Mouse (Mus musculus): ENCODE measurements at regions not wholly inside any gene's neighbourhood (a gene's known extent, or its start where the extent isn't known, plus 50 kb on each side); places are given as distances from the start of the nearest gene placed in this dataset.
A peak's percentile ranks its signal among the peaks of the same experiment; 100 is the strongest.

- no peak for DNase-seq (ENCODE audit: low spot score)
These were observed 143.1 kb upstream of the Runx1 start for GRCm38 (mm10) chr16:92969036-92969435.

- DNase-seq (ENCODE audit: low spot score), result no peak
These were observed 140.3 kb upstream of the Runx1 start for GRCm38 (mm10) chr16:92966069-92966866.

- no peak for DNase-seq (ENCODE audit: low spot score)
These were observed 139.7 kb upstream of the Runx1 start for GRCm38 (mm10) chr16:92965651-92966050.

- DNase-seq (ENCODE audit: low spot score), result no peak
These were observed 137.6 kb upstream of the Runx1 start for GRCm38 (mm10) chr16:92963582-92963981.

GRCm38 (mm10) chr16:92961361-92961760 lies 135.4 kb upstream of the Runx1 start:
- no peak for DNase-seq (ENCODE audit: low spot score)

- DNase-seq (ENCODE audit: low spot score), result no peak
These were observed 134.8 kb upstream of the Runx1 start for GRCm38 (mm10) chr16:92960740-92961139.

GRCm38 (mm10) chr16:92958967-92959366 lies 133.0 kb upstream of the Runx1 start:
- DNase-seq (ENCODE audit: low spot score), result no peak

GRCm38 (mm10) chr16:92958146-92958545 lies 132.2 kb upstream of the Runx1 start:
- no peak for DNase-seq (ENCODE audit: low spot score)

GRCm38 (mm10) chr16:92955508-92955907 lies 129.6 kb upstream of the Runx1 start:
- no peak for DNase-seq (ENCODE audit: low spot score)

GRCm38 (mm10) chr16:92955087-92955486 lies 129.1 kb upstream of the Runx1 start:
- no peak for DNase-seq (ENCODE audit: low spot score)

GRCm38 (mm10) chr16:92953936-92954654 lies 128.1 kb upstream of the Runx1 start:
- DNase-seq (ENCODE audit: low spot score), result peak; percentile 40

GRCm38 (mm10) chr16:92952336-92953097 lies 126.6 kb upstream of the Runx1 start:
- DNase-seq (ENCODE audit: low spot score), result no peak

- no peak for DNase-seq (ENCODE audit: low spot score)
These were observed 125.6 kb upstream of the Runx1 start for GRCm38 (mm10) chr16:92951516-92951915.

GRCm38 (mm10) chr16:92948494-92948893 lies 122.5 kb upstream of the Runx1 start:
- DNase-seq (ENCODE audit: low spot score), result no peak

GRCm38 (mm10) chr16:92946554-92946953 lies 120.6 kb upstream of the Runx1 start:
- no peak for DNase-seq (ENCODE audit: low spot score)

- no peak for DNase-seq (ENCODE audit: low spot score)
These were observed 118.0 kb upstream of the Runx1 start for GRCm38 (mm10) chr16:92943901-92944300.

GRCm38 (mm10) chr16:92939618-92940017 lies 113.7 kb upstream of the Runx1 start:
- DNase-seq (ENCODE audit: low spot score), result no peak

GRCm38 (mm10) chr16:92935848-92936535 lies 110.0 kb upstream of the Runx1 start:
- no peak for DNase-seq (ENCODE audit: low spot score)

- no peak for DNase-seq (ENCODE audit: low spot score)
These were observed 104.2 kb upstream of the Runx1 start for GRCm38 (mm10) chr16:92930103-92930502.

- no peak for DNase-seq (ENCODE audit: low spot score)
These were observed 102.3 kb upstream of the Runx1 start for GRCm38 (mm10) chr16:92928201-92928600.

- no peak for DNase-seq (ENCODE audit: low spot score)
These were observed 101.7 kb upstream of the Runx1 start for GRCm38 (mm10) chr16:92927662-92928061.

- DNase-seq (ENCODE audit: low spot score), result no peak
These were observed 100.9 kb upstream of the Runx1 start for GRCm38 (mm10) chr16:92926853-92927252.

Measured in ovary, postnatal 10 days (tissue).